In genomic region chr3:51377878-51378664, GRCm38 (mm10) we compare ENCODE assay signal across 8 mouse cellular contexts. TPM values are rescaled to one million over a fixed set of nuclear protein-coding genes. Genes with fewer than 3 reads are reported as not detected.
DNase-seq lines count a peak whose midpoint lies in the region; ATAC-seq and TF ChIP-seq lines count a peak whose summit lies in the region.

No protein-coding gene starts in this region.

- H3K9ac ChIP-seq in embryonic facial prominence, embryonic 13.5 days = peak overlapping the region; percentile 62
- no peak overlapping the region for H3K9ac ChIP-seq in hindbrain, embryonic 12.5 days
- H3K9ac ChIP-seq in liver, embryonic 12.5 days = peak overlapping the region; percentile 52

- 37% methylated on average over 31 of the region's 31 CpGs for WGBS in embryonic facial prominence, embryonic 13.5 days
- WGBS in hindbrain, embryonic 12.5 days = 45% methylated on average over 31 of the region's 31 CpGs
- 31% methylated on average over 31 of the region's 31 CpGs for WGBS in liver, embryonic 12.5 days (ENCODE audit: insufficient replicate concordance)

- intact Hi-C loops in left cerebral cortex, postnatal 14 days (cut with DNase I) = loop anchor here (5.0 kb wide), 1 partner anchor 864 kb away; no protein-coding TSS in a partner anchor

- H3K79me2 ChIP-seq in myocyte (ENCODE audit: control insufficient read depth, insufficient read depth) = no peaks in the 10 kb centered on the region

- TF ChIP-seq POLR2A in myocyte (IDR thresholded peaks at IDR 0.05; ENCODE audit: insufficient read length, low read depth) = no peak

- H3K9me3 ChIP-seq in E14TG2a.4 (ENCODE audit: low read length) = 0 out of 2 replicates have a peak, but pooled peaks cover 3% of the 10 kb centered on the region
- no peaks in the 10 kb centered on the region for H3K9me3 ChIP-seq in embryonic facial prominence, embryonic 13.5 days
- H3K9me3 ChIP-seq in hindbrain, embryonic 12.5 days (replicated peaks) = no peaks in the 10 kb centered on the region
- no peaks in the 10 kb centered on the region for H3K9me3 ChIP-seq in liver, embryonic 12.5 days (replicated peaks)

- no peak overlapping the region for H3K27ac ChIP-seq in embryonic facial prominence, embryonic 13.5 days
- no peak overlapping the region for H3K27ac ChIP-seq in hindbrain, embryonic 12.5 days
- peak overlapping the region; percentile 62 for H3K27ac ChIP-seq in liver, embryonic 12.5 days

- H3K36me3 ChIP-seq in E14TG2a.4 (ENCODE audit: insufficient read depth, low read length) (no peaks in the 10 kb centered on the region), myocyte (ENCODE audit: control insufficient read depth, insufficient read depth) (no peaks in the 10 kb centered on the region)
- no peaks in the 10 kb centered on the region for H3K36me3 ChIP-seq in embryonic facial prominence, embryonic 13.5 days
- no peaks in the 10 kb centered on the region for H3K36me3 ChIP-seq in hindbrain, embryonic 12.5 days
- H3K36me3 ChIP-seq in liver, embryonic 12.5 days = no peaks in the 10 kb centered on the region

- peaks cover 12% of the 10 kb centered on the region for H3K4me1 ChIP-seq in E14TG2a.4 (replicated peaks; ENCODE audit: low read depth, low read length)
- peaks cover 8% of the 10 kb centered on the region for H3K4me1 ChIP-seq in embryonic facial prominence, embryonic 13.5 days
- no peaks in the 10 kb centered on the region; the same call in 1 of the 2 replicates for H3K4me1 ChIP-seq in hindbrain, embryonic 12.5 days
- peaks cover 44% of the 10 kb centered on the region for H3K4me1 ChIP-seq in liver, embryonic 12.5 days

- DNase-seq in A20 (ENCODE audit: low read depth, low spot score) = peak; percentile 89
- no peak for DNase-seq in left cerebral cortex, postnatal 14 days (ENCODE audit: low spot score in 2 of 2)
- no peak for DNase-seq in ovary, postnatal 36 days (ENCODE audit: low spot score)

- TF ChIP-seq CTCF in E14TG2a.4 (conservative IDR thresholded peaks at IDR 0.05; ENCODE audit: low read length) = peak; percentile 45

- H3K4me3 ChIP-seq in E14TG2a.4 (replicated peaks; ENCODE audit: low read length) (peak overlapping the region; percentile 37), myocyte (no peak overlapping the region)
- H3K4me3 ChIP-seq in embryonic facial prominence, embryonic 13.5 days = peak overlapping the region; percentile 39
- peak overlapping the region; percentile 3; the same call in 1 of the 2 replicates for H3K4me3 ChIP-seq in hindbrain, embryonic 12.5 days
- H3K4me3 ChIP-seq in liver, embryonic 12.5 days = peak overlapping the region; percentile 52

- H3K4me2 ChIP-seq in embryonic facial prominence, embryonic 13.5 days = peak overlapping the region; percentile 47
- peak overlapping the region; percentile 41 for H3K4me2 ChIP-seq in hindbrain, embryonic 12.5 days (replicated peaks)
- H3K4me2 ChIP-seq in liver, embryonic 12.5 days = peak overlapping the region; percentile 64
- peak overlapping the region; percentile 36 for H3K4me2 ChIP-seq in myocyte (ENCODE audit: low read depth)

- H3K27me3 ChIP-seq in E14TG2a.4 (ENCODE audit: insufficient read depth, low read length) (no peaks in the 10 kb centered on the region), myocyte (ENCODE audit: control insufficient read depth, insufficient read depth, insufficient read length) (no peaks in the 10 kb centered on the region)
- H3K27me3 ChIP-seq in embryonic facial prominence, embryonic 13.5 days = no peaks in the 10 kb centered on the region
- H3K27me3 ChIP-seq in hindbrain, embryonic 12.5 days = no peaks in the 10 kb centered on the region
- H3K27me3 ChIP-seq in liver, embryonic 12.5 days (replicated peaks) = no peaks in the 10 kb centered on the region

- no peak overlapping the region for H3ac ChIP-seq in myocyte (ENCODE audit: control insufficient read depth, insufficient read length)

- no peak for ATAC-seq in embryonic facial prominence, embryonic 13.5 days (ENCODE audit: insufficient number of reproducible peaks, insufficient read depth, low FRiP score, low TSS enrichment, low read depth)
- ATAC-seq in hindbrain, embryonic 12.5 days (ENCODE audit: low FRiP score) = no peak
- ATAC-seq in liver, embryonic 12.5 days = no peak

TF ChIP-seq in myocyte, 11 proteins besides CTCF, POLR2A, EP300 and RAD21:
- TF ChIP-seq CEBPB (IDR thresholded peaks at IDR 0.05; ENCODE audit: insufficient read depth, poor library complexity, severe bottlenecking) (no peak), MYOG (IDR thresholded peaks at IDR 0.05; ENCODE audit: control insufficient read depth in 1 of 3, insufficient read depth in 1 of 3, insufficient read length in 2 of 3, low read depth in 2 of 3) (no peak), POLR2AphosphoS2 (IDR thresholded peaks at IDR 0.05; ENCODE audit: insufficient read length, low read depth) (no peak), MAX (IDR thresholded peaks at IDR 0.05; ENCODE audit: low read depth) (no peak), E2F4 (IDR thresholded peaks at IDR 0.05; ENCODE audit: insufficient read depth) (no peak), TCF12 (IDR thresholded peaks at IDR 0.05; ENCODE audit: insufficient read depth, poor library complexity, severe bottlenecking) (no peak), USF1 (IDR thresholded peaks at IDR 0.05; ENCODE audit: low read depth) (no peak), TCF3 (IDR thresholded peaks at IDR 0.05; ENCODE audit: insufficient read length, low read depth) (no peak), SRF (IDR thresholded peaks at IDR 0.05; ENCODE audit: control insufficient read depth, insufficient read length, low read depth) (no peak), MYOD1 (IDR thresholded peaks at IDR 0.05; ENCODE audit: control insufficient read depth in 1 of 3, insufficient read length in 2 of 3, low read depth in 2 of 3) (no peak), REST (IDR thresholded peaks at IDR 0.05; ENCODE audit: insufficient read depth, insufficient read length) (no peak)

RNA-seq across cellular contexts. Expression of gene Mgarp, which starts 18.5 kb away (rescaled TPM):
- polyA plus RNA-seq in embryonic facial prominence, embryonic 13.5 days (2015; fragmentation: Nextera tagmentation; extraction: Ambion mirVana) = 5.2 and 7.0 TPM in 2 replicates
- 5.0 and 5.3 TPM in 2 replicates for polyA plus RNA-seq in hindbrain, embryonic 12.5 days (2016; fragmentation: Nextera tagmentation; extraction: Ambion mirVana)
- 1.3 and 1.7 TPM in 2 replicates for polyA plus RNA-seq in liver, embryonic 12.5 days (2016; fragmentation: Nextera tagmentation; extraction: Ambion mirVana)
- polyA plus RNA-seq in myocyte (2012; fragmentation: generic; extraction: Trizol) = 0.88 TPM
- not detected for total RNA-seq in left cerebral cortex, postnatal 14 days (2021)

RNA-seq across cellular contexts. Expression of gene Ndufc1, which starts 30.7 kb away (rescaled TPM):
- 766 and 796 TPM in 2 replicates for polyA plus RNA-seq in embryonic facial prominence, embryonic 13.5 days (2015; fragmentation: Nextera tagmentation; extraction: Ambion mirVana)
- polyA plus RNA-seq in hindbrain, embryonic 12.5 days (2016; fragmentation: Nextera tagmentation; extraction: Ambion mirVana) = 692 and 752 TPM in 2 replicates
- polyA plus RNA-seq in liver, embryonic 12.5 days (2016; fragmentation: Nextera tagmentation; extraction: Ambion mirVana) = 539 and 560 TPM in 2 replicates
- polyA plus RNA-seq in myocyte (2012; fragmentation: generic; extraction: Trizol) = 584 TPM
- 100 to 1,000 TPM; 343 to 354 TPM for total RNA-seq in left cerebral cortex, postnatal 14 days (2021)

RNA-seq across cellular contexts. Expression of gene Naa15, which starts 36.9 kb away (rescaled TPM):
- polyA plus RNA-seq in embryonic facial prominence, embryonic 13.5 days (2015; fragmentation: Nextera tagmentation; extraction: Ambion mirVana) = 52.5 and 61.9 TPM in 2 replicates
- 68.1 and 69.0 TPM in 2 replicates for polyA plus RNA-seq in hindbrain, embryonic 12.5 days (2016; fragmentation: Nextera tagmentation; extraction: Ambion mirVana)
- polyA plus RNA-seq in liver, embryonic 12.5 days (2016; fragmentation: Nextera tagmentation; extraction: Ambion mirVana) = 41.9 and 49.9 TPM in 2 replicates
- polyA plus RNA-seq in myocyte (2012; fragmentation: generic; extraction: Trizol) = 8.4 TPM
- 10 to 100 TPM; 39.8 to 46.5 TPM for total RNA-seq in left cerebral cortex, postnatal 14 days (2021)

RNA-seq across cellular contexts. Expression of gene Elf2, which starts 37.6 kb away (rescaled TPM):
- 64.5 and 72.5 TPM in 2 replicates for polyA plus RNA-seq in embryonic facial prominence, embryonic 13.5 days (2015; fragmentation: Nextera tagmentation; extraction: Ambion mirVana)
- 41.4 and 46.7 TPM in 2 replicates for polyA plus RNA-seq in hindbrain, embryonic 12.5 days (2016; fragmentation: Nextera tagmentation; extraction: Ambion mirVana)
- polyA plus RNA-seq in liver, embryonic 12.5 days (2016; fragmentation: Nextera tagmentation; extraction: Ambion mirVana) = 21.8 and 24.6 TPM in 2 replicates
- 18.2 TPM for polyA plus RNA-seq in myocyte (2012; fragmentation: generic; extraction: Trizol)
- total RNA-seq in left cerebral cortex, postnatal 14 days (2021) = 10 to 100 TPM; 25.5 to 26.1 TPM
